Mouse (Mus musculus): ENCODE measurements around the gene Pan2. TPM values are rescaled to one million over a fixed set of nuclear protein-coding genes. Genes with fewer than 3 reads are reported as not detected.

Gene Pan2
- polyA plus RNA-seq, 1 experiment from 2014 or later, result 42.1 TPM

GRCm38 (mm10) chr10:128344568-128345275, 41.6 kb downstream of the Pan2 start:
- peaks cover 57% of the 10 kb centered on the region for H3K36me3 ChIP-seq (replicated peaks)
- no peak for DNase-seq (ENCODE audit: extremely low spot score, low spot score)
- 82% methylated on average over 7 of the region's 7 CpGs for WGBS
- no peaks in the 10 kb centered on the region for H3K27me3 ChIP-seq (ENCODE audit: poor library complexity, severe bottlenecking)
- peaks cover 10% of the 10 kb centered on the region for H3K4me1 ChIP-seq
- H3K9me3 ChIP-seq, result no peaks in the 10 kb centered on the region
- no peak overlapping the region for H3K4me3 ChIP-seq
- H3K27ac ChIP-seq, result no peak overlapping the region

- H3K4me1 ChIP-seq, result peaks cover 8% of the 10 kb centered on the region
- H3K36me3 ChIP-seq (replicated peaks), result peaks cover 64% of the 10 kb centered on the region
- DNase-seq (ENCODE audit: extremely low spot score, low spot score), result no peak
- no peaks in the 10 kb centered on the region for H3K9me3 ChIP-seq
- no peak overlapping the region for H3K4me3 ChIP-seq
- 94% methylated on average over 8 of the region's 8 CpGs for WGBS
- no peak overlapping the region for H3K27ac ChIP-seq
- H3K27me3 ChIP-seq (ENCODE audit: poor library complexity, severe bottlenecking), result no peaks in the 10 kb centered on the region
Measured at GRCm38 (mm10) chr10:128347541-128347940, 44.4 kb downstream of the Pan2 start.

GRCm38 (mm10) chr10:128358796-128359195, 55.7 kb downstream of the Pan2 start:
- no peaks in the 10 kb centered on the region for H3K9me3 ChIP-seq
- DNase-seq (ENCODE audit: extremely low spot score, low spot score), result no peak
- 54% methylated on average over 2 of the region's 2 CpGs for WGBS
- peaks cover 98% of the 10 kb centered on the region for H3K36me3 ChIP-seq (replicated peaks)
- no peak overlapping the region for H3K4me3 ChIP-seq
- no peaks in the 10 kb centered on the region for H3K4me1 ChIP-seq
- H3K27ac ChIP-seq, result no peak overlapping the region
- no peaks in the 10 kb centered on the region for H3K27me3 ChIP-seq (ENCODE audit: poor library complexity, severe bottlenecking)

- peaks cover 98% of the 10 kb centered on the region for H3K36me3 ChIP-seq (replicated peaks)
- WGBS, result 93% methylated on average over 6 of the region's 6 CpGs
Measured at GRCm38 (mm10) chr10:128359226-128359625, 56.1 kb downstream of the Pan2 start.

GRCm38 (mm10) chr10:128361836-128362235, 58.7 kb downstream of the Pan2 start:
- no peaks in the 10 kb centered on the region for H3K4me1 ChIP-seq
- H3K4me3 ChIP-seq, result no peak overlapping the region
- no peaks in the 10 kb centered on the region for H3K9me3 ChIP-seq
- H3K36me3 ChIP-seq (replicated peaks), result peaks cover 95% of the 10 kb centered on the region
- no peak for DNase-seq (ENCODE audit: extremely low spot score, low spot score)
- no peaks in the 10 kb centered on the region for H3K27me3 ChIP-seq (ENCODE audit: poor library complexity, severe bottlenecking)
- no peak overlapping the region for H3K27ac ChIP-seq
- WGBS, result 95% methylated on average over 6 of the region's 6 CpGs

More at GRCm38 (mm10) chr10:128359226-128359625, 56.1 kb downstream of the Pan2 start:
- no peak overlapping the region for H3K4me3 ChIP-seq
- H3K27me3 ChIP-seq (ENCODE audit: poor library complexity, severe bottlenecking), result no peaks in the 10 kb centered on the region
- no peak for DNase-seq (ENCODE audit: extremely low spot score, low spot score)
- H3K9me3 ChIP-seq, result no peaks in the 10 kb centered on the region
- no peaks in the 10 kb centered on the region for H3K4me1 ChIP-seq
- no peak overlapping the region for H3K27ac ChIP-seq

GRCm38 (mm10) chr10:128362568-128362967, 59.4 kb downstream of the Pan2 start:
- peaks cover 4% of the 10 kb centered on the region for H3K4me1 ChIP-seq
- peaks cover 88% of the 10 kb centered on the region for H3K36me3 ChIP-seq (replicated peaks)
- WGBS, result 60% methylated on average over 3 of the region's 3 CpGs
- H3K4me3 ChIP-seq, result no peak overlapping the region
- no peak for DNase-seq (ENCODE audit: extremely low spot score, low spot score)
- no peak overlapping the region for H3K27ac ChIP-seq
- no peaks in the 10 kb centered on the region for H3K27me3 ChIP-seq (ENCODE audit: poor library complexity, severe bottlenecking)
- H3K9me3 ChIP-seq, result no peaks in the 10 kb centered on the region

- DNase-seq (ENCODE audit: extremely low spot score, low spot score), result no peak
- H3K36me3 ChIP-seq (replicated peaks), result peaks cover 34% of the 10 kb centered on the region
- peak overlapping the region; percentile 75 for H3K4me3 ChIP-seq
- peaks cover 21% of the 10 kb centered on the region for H3K4me1 ChIP-seq
- no peaks in the 10 kb centered on the region for H3K27me3 ChIP-seq (ENCODE audit: poor library complexity, severe bottlenecking)
- H3K27ac ChIP-seq, result peak overlapping the region; percentile 88
- no peaks in the 10 kb centered on the region for H3K9me3 ChIP-seq
- 18% methylated on average over 19 of the region's 19 CpGs for WGBS
Measured at GRCm38 (mm10) chr10:128367899-128368401, 64.8 kb downstream of the Pan2 start.

GRCm38 (mm10) chr10:128368402-128369217, 65.5 kb downstream of the Pan2 start, which contains the start of gene Coq10a:
Gene Coq10a, minus strand, starts transcription at chr10:128368997.
- DNase-seq (ENCODE audit: extremely low spot score, low spot score), result peak; percentile 91
- Histone ChIP-seq H3K27ac (peak within 1 kb of the TSS; percentile 88), H3K4me1 (peaks cover 21% of the 10 kb centered on the region), H3K27me3 (ENCODE audit: poor library complexity, severe bottlenecking) (no peaks in the 10 kb centered on the region), H3K4me3 (peak within 1 kb of the TSS; percentile 75), H3K36me3 (replicated peaks) (peaks cover 27% of the 10 kb centered on the region), H3K9me3 (no peaks in the 10 kb centered on the region)
- under 1% methylated on average over 83 of the region's 87 CpGs for WGBS

GRCm38 (mm10) chr10:128369218-128369543, 66.0 kb downstream of the Pan2 start:
- H3K27me3 ChIP-seq (ENCODE audit: poor library complexity, severe bottlenecking), result no peaks in the 10 kb centered on the region
- peaks cover 21% of the 10 kb centered on the region for H3K4me1 ChIP-seq
- DNase-seq (ENCODE audit: extremely low spot score, low spot score), result no peak
- peak overlapping the region; percentile 75 for H3K4me3 ChIP-seq
- H3K9me3 ChIP-seq, result no peaks in the 10 kb centered on the region
- peak overlapping the region; percentile 88 for H3K27ac ChIP-seq
- 8% methylated on average over 9 of the region's 9 CpGs for WGBS
- H3K36me3 ChIP-seq (replicated peaks), result peaks cover 22% of the 10 kb centered on the region

GRCm38 (mm10) chr10:128369599-128369998, 66.5 kb downstream of the Pan2 start:
- Histone ChIP-seq H3K36me3 (replicated peaks) (peaks cover 17% of the 10 kb centered on the region), H3K27me3 (ENCODE audit: poor library complexity, severe bottlenecking) (no peaks in the 10 kb centered on the region), H3K4me3 (peak overlapping the region; percentile 75), H3K9me3 (no peaks in the 10 kb centered on the region), H3K27ac (peak overlapping the region; percentile 88), H3K4me1 (peaks cover 21% of the 10 kb centered on the region)
- no peak for DNase-seq (ENCODE audit: extremely low spot score, low spot score)
- 83% methylated on average over 6 of the region's 6 CpGs for WGBS

GRCm38 (mm10) chr10:128370021-128370420, 66.9 kb downstream of the Pan2 start:
- WGBS, result 71% methylated on average over 5 of the region's 6 CpGs
- H3K4me1 ChIP-seq, result peaks cover 21% of the 10 kb centered on the region
- H3K9me3 ChIP-seq, result no peaks in the 10 kb centered on the region
- H3K4me3 ChIP-seq, result no peak overlapping the region
- no peaks in the 10 kb centered on the region for H3K27me3 ChIP-seq (ENCODE audit: poor library complexity, severe bottlenecking)
- no peak overlapping the region for H3K27ac ChIP-seq
- no peak for DNase-seq (ENCODE audit: extremely low spot score, low spot score)
- peaks cover 13% of the 10 kb centered on the region for H3K36me3 ChIP-seq (replicated peaks)

- H3K27me3 ChIP-seq (ENCODE audit: poor library complexity, severe bottlenecking), result no peaks in the 10 kb centered on the region
- peaks cover 7% of the 10 kb centered on the region for H3K36me3 ChIP-seq (replicated peaks)
- H3K4me3 ChIP-seq, result no peak overlapping the region
- 60% methylated on average over 4 of the region's 4 CpGs for WGBS
- peaks cover 21% of the 10 kb centered on the region for H3K4me1 ChIP-seq
- no peak overlapping the region for H3K27ac ChIP-seq
- no peak for DNase-seq (ENCODE audit: extremely low spot score, low spot score)
- H3K9me3 ChIP-seq, result no peaks in the 10 kb centered on the region
Measured at GRCm38 (mm10) chr10:128370601-128371000, 67.5 kb downstream of the Pan2 start.
